Mouse (Mus musculus): ENCODE data around the gene Drg1.

Drg1 gene

GRCm38 (mm10) chr11:3266079-3266685 lies at the start of gene Drg1:
Gene Drg1 (minus strand): TSS chr11:3266415.
- in situ Hi-C loops (cut with MboI; ENCODE audit: unreplicated experiment in 2 of 2): loop anchor here in 1 of 2 experiments (10.0 to 25.0 kb wide), 2 partner anchors 139 to 521 kb away; partner anchors contain the start of gene Limk2

GRCm38 (mm10) chr11:3314148-3314547 lies 47.9 kb upstream of the Drg1 start:
- in situ Hi-C loops (cut with MboI; ENCODE audit: unreplicated experiment in 2 of 2): no loop called here

DNA sequence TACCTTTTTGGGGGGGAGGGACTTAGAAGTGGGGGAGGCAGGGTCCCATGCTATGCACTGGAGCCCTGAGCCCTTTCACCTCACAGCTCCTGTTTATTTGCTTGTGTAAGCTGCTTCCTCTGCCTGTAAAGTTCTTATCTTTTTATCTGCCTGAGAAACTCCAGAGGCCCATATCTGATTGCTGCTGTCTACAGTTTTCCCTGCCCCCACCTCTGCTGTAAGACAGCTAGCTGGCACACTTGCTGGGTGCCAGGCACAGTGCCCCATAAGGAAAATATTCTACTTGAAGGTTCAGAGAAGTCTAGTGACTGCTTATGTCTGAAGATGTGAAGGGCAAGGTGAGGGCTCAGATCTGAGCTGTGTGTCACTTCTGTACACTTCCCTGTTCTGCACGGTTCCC lies 47.1 kb upstream of the Drg1 start:
- in situ Hi-C loops (cut with MboI; ENCODE audit: unreplicated experiment in 2 of 2): no loop called here

- in situ Hi-C loops (cut with MboI; ENCODE audit: unreplicated experiment in 2 of 2): no loop called here
Measured at GRCm38 (mm10) chr11:3311586-3312347, 45.6 kb upstream of the Drg1 start.

GRCm38 (mm10) chr11:3310789-3311585 lies 44.8 kb upstream of the Drg1 start:
- in situ Hi-C loops (cut with MboI; ENCODE audit: unreplicated experiment in 2 of 2): no loop called here

- in situ Hi-C loops (cut with MboI; ENCODE audit: unreplicated experiment in 2 of 2): no loop called here
Measured at GRCm38 (mm10) chr11:3309884-3310283, 43.7 kb upstream of the Drg1 start.

DNA sequence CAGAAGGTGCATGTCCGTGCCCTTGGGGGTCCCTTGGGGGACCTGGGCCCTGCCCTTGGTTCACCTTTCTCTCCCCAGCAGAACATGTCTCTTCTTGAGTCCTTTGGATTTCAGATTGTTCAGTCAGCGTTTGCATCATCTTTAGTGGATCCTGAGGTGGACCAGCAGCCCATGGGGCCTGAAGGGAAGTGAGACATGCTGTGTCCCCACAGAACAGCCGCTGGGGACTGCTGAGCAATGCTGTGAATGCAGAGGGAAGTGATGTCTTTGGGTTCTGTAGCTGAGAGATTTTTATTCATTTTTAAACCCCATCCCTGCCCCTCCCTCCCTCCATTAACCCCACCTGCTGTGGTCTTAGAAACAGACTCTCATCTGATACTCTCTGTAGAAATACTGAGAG lies 41.7 kb upstream of the Drg1 start:
- in situ Hi-C loops (cut with MboI; ENCODE audit: unreplicated experiment in 2 of 2): no loop called here

GRCm38 (mm10) chr11:3305821-3306220 lies 39.6 kb upstream of the Drg1 start:
- in situ Hi-C loops (cut with MboI; ENCODE audit: unreplicated experiment in 2 of 2): no loop called here

GRCm38 (mm10) chr11:3302792-3303191 lies 36.6 kb upstream of the Drg1 start:
- in situ Hi-C loops (cut with MboI; ENCODE audit: unreplicated experiment in 2 of 2): no loop called here

GRCm38 (mm10) chr11:3302385-3302784 lies 36.2 kb upstream of the Drg1 start:
- in situ Hi-C loops (cut with MboI; ENCODE audit: unreplicated experiment in 2 of 2): no loop called here

GRCm38 (mm10) chr11:3301075-3301474 lies 34.9 kb upstream of the Drg1 start:
- in situ Hi-C loops (cut with MboI; ENCODE audit: unreplicated experiment in 2 of 2): no loop called here

GRCm38 (mm10) chr11:3298813-3299185 lies 32.6 kb upstream of the Drg1 start:
- in situ Hi-C loops (cut with MboI; ENCODE audit: unreplicated experiment in 2 of 2): no loop called here

DNA sequence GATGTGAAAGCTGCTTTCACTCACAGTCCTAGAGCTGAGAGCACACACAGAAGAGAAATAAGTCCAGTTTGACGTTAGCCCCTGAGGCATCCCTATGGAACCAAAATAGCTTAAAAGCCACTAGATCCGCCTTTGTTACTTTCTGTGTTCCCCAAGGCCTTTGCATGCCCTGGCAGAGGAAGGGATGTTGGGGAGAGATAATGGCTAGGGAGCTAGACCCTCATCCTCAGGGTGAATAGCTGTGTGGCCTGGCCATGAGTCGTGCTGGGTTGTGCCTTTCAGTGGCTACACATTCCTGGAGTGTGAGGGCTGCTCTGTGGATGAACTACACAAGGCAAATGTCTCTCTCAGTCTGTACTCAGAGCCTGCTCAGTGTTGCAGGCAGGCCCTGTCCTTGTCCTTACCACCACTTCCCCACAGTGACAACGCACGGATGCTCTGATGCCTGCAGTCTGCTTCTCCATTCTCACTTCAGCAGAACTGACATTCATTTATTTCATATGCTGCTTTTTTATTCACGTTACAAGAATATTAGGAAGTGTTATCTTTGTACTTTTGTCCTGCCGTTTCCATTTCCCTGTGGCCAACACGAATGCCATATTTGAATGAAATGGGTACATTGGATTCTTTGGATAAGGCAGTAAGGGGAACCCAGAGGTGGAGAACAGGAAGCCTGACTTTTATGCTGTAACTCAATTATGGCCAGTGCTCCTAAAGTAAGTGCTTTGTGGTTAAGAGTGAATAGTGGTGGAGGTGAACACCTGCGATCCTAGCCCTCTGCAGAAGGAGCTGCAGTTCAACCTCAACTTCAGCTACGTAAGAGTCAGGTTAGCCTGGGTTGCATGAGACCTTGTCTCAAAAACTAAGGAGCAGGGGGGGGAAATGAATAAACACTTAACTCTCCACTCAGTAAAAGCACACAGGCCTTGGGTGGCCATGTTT lies 31.9 kb upstream of the Drg1 start:
- in situ Hi-C loops (cut with MboI; ENCODE audit: unreplicated experiment in 2 of 2): no loop called here

DNA sequence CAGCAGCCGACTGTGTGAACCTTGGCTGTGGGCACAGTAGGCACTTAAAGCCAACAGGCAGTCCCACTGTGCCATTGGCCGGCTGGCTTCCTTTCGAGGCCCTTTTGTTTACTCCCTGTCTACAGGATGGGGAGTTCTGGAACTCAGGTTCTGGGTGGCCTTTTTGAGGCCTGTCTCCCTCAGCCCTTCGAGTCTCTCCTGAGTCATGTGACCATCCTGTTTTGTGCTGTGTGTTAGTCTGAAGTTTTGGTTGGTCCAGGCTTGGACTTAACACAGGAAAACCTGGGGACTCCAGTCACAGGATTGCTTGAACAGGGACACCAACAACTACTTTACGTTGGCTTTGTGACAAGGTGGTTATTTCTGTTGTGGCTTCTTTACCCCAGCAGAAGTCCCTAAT lies 29.8 kb upstream of the Drg1 start:
- in situ Hi-C loops (cut with MboI; ENCODE audit: unreplicated experiment in 2 of 2): no loop called here

- in situ Hi-C loops (cut with MboI; ENCODE audit: unreplicated experiment in 2 of 2): loop anchor here (5.0 kb wide), 1 partner anchor 38 kb away; the partner anchor contains the start of gene Pik3ip1 (in 2 of the 2)
Measured at GRCm38 (mm10) chr11:3294641-3295040, 28.4 kb upstream of the Drg1 start.

DNA sequence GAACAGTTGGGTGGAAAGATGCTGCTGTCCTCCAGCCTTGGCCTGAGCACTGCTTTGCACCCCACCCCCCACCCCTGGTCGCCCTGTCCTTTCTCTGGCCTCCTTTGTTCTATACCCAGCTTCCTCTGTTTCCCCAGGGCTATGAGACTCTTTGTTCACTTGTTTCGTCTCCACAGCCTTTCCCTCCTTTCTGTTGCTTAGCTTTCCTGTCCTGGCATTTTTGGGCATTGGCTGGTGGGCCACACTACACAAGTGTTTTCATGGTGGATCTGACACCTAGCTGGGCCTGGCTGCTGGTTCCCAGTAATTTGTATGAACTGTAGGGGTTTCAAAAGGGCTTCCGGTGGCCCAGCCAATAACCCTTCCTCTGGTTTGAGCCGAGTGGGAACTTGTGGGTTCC lies 27.1 kb upstream of the Drg1 start:
- in situ Hi-C loops (cut with MboI; ENCODE audit: unreplicated experiment in 2 of 2): loop anchor here (5.0 kb wide), 1 partner anchor 39 kb away; the partner anchor contains the start of gene Pik3ip1 (in 2 of the 2)

DNA sequence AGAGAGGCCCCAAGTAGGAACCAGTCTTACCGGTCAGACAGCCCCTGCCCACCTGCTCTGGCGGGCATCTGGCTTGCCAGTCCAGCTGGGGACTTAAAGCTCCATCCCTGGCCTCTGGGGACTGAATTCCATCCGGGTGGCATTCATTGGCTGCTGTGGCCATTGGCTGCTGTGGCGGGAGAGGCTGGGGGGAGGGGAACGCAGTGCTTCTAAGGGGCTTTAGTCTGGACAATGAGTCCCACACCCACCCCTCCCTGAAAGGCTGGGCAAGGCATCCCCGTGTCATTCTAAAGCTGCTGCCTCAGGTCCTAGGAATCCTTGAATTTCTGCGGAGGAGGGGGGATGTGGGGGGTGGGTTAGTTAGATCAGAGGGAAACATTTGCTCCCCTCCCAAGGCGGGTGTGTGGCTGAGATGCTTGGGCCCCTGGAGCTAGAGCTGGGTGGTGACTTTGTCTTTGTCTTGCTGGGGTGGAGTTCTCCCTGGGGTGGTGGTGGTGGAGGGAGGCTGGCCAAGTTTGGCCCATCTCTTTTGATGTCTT lies 26.6 kb upstream of the Drg1 start:
- in situ Hi-C loops (cut with MboI; ENCODE audit: unreplicated experiment in 2 of 2): loop anchor here (5.0 kb wide), 1 partner anchor 40 kb away; the partner anchor contains the start of gene Pik3ip1 (in 2 of the 2)

- in situ Hi-C loops (cut with MboI; ENCODE audit: unreplicated experiment in 2 of 2): loop anchor here (5.0 kb wide), 1 partner anchor 40 kb away; the partner anchor contains the start of gene Pik3ip1 (in 2 of the 2)
Measured at GRCm38 (mm10) chr11:3292062-3292421, 25.8 kb upstream of the Drg1 start.

- in situ Hi-C loops (cut with MboI; ENCODE audit: unreplicated experiment in 2 of 2): loop anchor here (5.0 kb wide), 1 partner anchor 41 kb away; the partner anchor contains the start of gene Pik3ip1 (in 2 of the 2)
Measured at GRCm38 (mm10) chr11:3291311-3292061, 25.3 kb upstream of the Drg1 start.
